Mouse (Mus musculus): ENCODE data around the gene Ephb2.

- no peak for TF ChIP-seq POLR2A (IDR thresholded peaks at IDR 0.05; ENCODE audit: insufficient read length, low read depth)
- no peak for TF ChIP-seq MYOD1 (IDR thresholded peaks at IDR 0.05; ENCODE audit: control insufficient read depth in 1 of 3, insufficient read length in 2 of 3, low read depth in 2 of 3)
- no peak for TF ChIP-seq MAX (IDR thresholded peaks at IDR 0.05; ENCODE audit: low read depth)
- TF ChIP-seq SRF (IDR thresholded peaks at IDR 0.05; ENCODE audit: control insufficient read depth, insufficient read length, low read depth) = no peak
- TF ChIP-seq E2F4 (IDR thresholded peaks at IDR 0.05; ENCODE audit: insufficient read depth) = no peak
- TF ChIP-seq MYOG (IDR thresholded peaks at IDR 0.05; ENCODE audit: control insufficient read depth in 1 of 3, insufficient read depth in 1 of 3, insufficient read length in 2 of 3, low read depth in 2 of 3) = no peak
- TF ChIP-seq USF1 (IDR thresholded peaks at IDR 0.05; ENCODE audit: low read depth) = no peak
- no peak for TF ChIP-seq CEBPB (IDR thresholded peaks at IDR 0.05; ENCODE audit: insufficient read depth, poor library complexity, severe bottlenecking)
- no peak for TF ChIP-seq REST (IDR thresholded peaks at IDR 0.05; ENCODE audit: insufficient read depth, insufficient read length)
- TF ChIP-seq POLR2AphosphoS2 (IDR thresholded peaks at IDR 0.05; ENCODE audit: insufficient read length, low read depth) = no peak
Measured at GRCm38 (mm10) chr4:136610387-136610856, 225.4 kb downstream of the Ephb2 start, which contains the start of gene Tex46.

Data from myocyte (in vitro differentiated cells).